Mouse (Mus musculus) hindbrain, embryonic 12.5 days (tissue): ENCODE data around the gene Pdcd7. TPM values are rescaled to one million over a fixed set of nuclear protein-coding genes. Genes with fewer than 3 reads are reported as not detected.

ENCODE experiments used
- ATAC-seq: fragments of 200-750 bp; cut with Nextera tagmentation; 2 replicates; pipeline ENCODE4 v1.8.0; 2017; ENCODE audit warnings: moderate TSS enrichment; ENCODE audit not compliant: low FRiP score
- H3K27ac ChIP-seq: fragments of 300-500 bp; sonication (generic); 2 replicates; pipeline ENCODE4 v1.5.1; 2016; ENCODE audit warnings: mild to moderate bottlenecking
- H3K27me3 ChIP-seq: fragments of 300-500 bp; sonication (generic); 2 replicates; pipeline ENCODE4 v1.6.1; 2016; ENCODE audit warnings: mild to moderate bottlenecking
- H3K36me3 ChIP-seq: fragments of 300-500 bp; sonication (generic); 2 replicates; pipeline ENCODE4 v1.6.1; 2016; ENCODE audit warnings: mild to moderate bottlenecking
- H3K4me1 ChIP-seq: fragments of 300-500 bp; sonication (generic); 2 replicates; pipeline ENCODE4 v1.6.1; 2016
- H3K4me2 ChIP-seq: fragments of 300-500 bp; sonication (generic); replicated peaks from 2 replicates; pipeline ENCODE4 v1.6.1; 2016; ENCODE audit warnings: mild to moderate bottlenecking
- H3K4me3 ChIP-seq: fragments of 300-500 bp; sonication (generic); 2 replicates; pipeline ENCODE4 v1.5.1; 2016; ENCODE audit warnings: mild to moderate bottlenecking
- H3K9ac ChIP-seq: fragments of 300-500 bp; sonication (generic); 2 replicates; pipeline ENCODE4 v1.6.1; 2016; ENCODE audit warnings: mild to moderate bottlenecking, moderate library complexity
- H3K9me3 ChIP-seq: fragments of 300-500 bp; sonication (generic); replicated peaks from 2 replicates; pipeline ENCODE4 v1.6.1; 2016; ENCODE audit warnings: mild to moderate bottlenecking
- WGBS: fragments of 180-500 bp; shearing (Covaris S2); methylation state at CpG from one replicate; pipeline ENCODE4 v1.1.7; 2016; 5-methylcytosine and 5-hydroxymethylcytosine counted together
- polyA plus RNA-seq: library from polyadenylated mRNA; unstranded; fragments of >200 nt; fragmentation: Nextera tagmentation; extraction: Ambion mirVana; gene quantifications from 2 replicates; pipeline ENCODE4 v1.2.1, GENCODE M21; 2016

The Pdcd7 gene
- polyA plus RNA-seq, 1 experiment from 2014 or later = 14.0 TPM

DNA sequence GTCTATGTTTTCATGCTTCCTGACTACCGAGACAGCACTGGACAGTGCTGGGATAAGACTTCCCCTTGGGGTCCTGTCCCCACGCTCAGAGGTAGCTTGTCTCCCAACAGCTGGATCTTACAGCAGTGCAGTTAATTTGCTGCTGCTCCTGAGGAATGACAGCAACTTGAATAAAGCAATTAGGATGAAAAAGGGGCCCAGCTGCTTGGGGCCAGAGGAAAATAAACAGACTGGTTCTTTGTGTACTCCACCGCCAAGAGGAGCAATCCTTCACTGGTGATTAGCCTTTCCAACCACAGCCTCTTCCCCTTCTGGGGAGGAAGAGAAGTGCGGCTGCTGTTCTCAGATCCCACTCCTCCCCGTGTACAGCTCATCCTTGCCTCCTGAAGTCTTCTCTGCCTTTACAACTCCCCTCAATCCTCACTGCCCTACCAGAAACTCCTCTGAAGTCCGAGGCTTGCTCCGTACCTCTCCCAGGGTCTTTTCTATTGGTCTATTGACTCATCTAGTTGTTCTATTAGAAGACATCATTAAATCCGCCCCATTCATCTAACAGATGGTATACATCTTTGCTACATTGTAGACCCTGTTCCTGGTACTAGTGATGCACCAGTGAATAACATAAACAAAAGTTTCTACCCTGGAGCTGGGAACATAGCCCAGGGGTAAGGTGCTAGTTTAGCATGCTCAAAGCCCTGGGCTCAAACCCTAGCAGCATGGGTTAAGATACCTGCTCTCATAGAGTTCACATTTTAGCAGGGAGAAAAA, 40.7 kb downstream of the Pdcd7 start:
- no peak for ATAC-seq
- no peaks in the 10 kb centered on the region for H3K36me3 ChIP-seq
- WGBS = 38% methylated on average over 8 of the region's 8 CpGs
- H3K4me3 ChIP-seq = no peak overlapping the region
- H3K27me3 ChIP-seq = peaks cover 27% of the 10 kb centered on the region
- H3K9me3 ChIP-seq = no peaks in the 10 kb centered on the region
- H3K4me2 ChIP-seq = no peak overlapping the region
- H3K4me1 ChIP-seq = 0 out of 2 replicates have a peak, but pooled peaks cover 8% of the 10 kb centered on the region
- H3K9ac ChIP-seq = no peak overlapping the region
- H3K27ac ChIP-seq = no peak overlapping the region

DNA sequence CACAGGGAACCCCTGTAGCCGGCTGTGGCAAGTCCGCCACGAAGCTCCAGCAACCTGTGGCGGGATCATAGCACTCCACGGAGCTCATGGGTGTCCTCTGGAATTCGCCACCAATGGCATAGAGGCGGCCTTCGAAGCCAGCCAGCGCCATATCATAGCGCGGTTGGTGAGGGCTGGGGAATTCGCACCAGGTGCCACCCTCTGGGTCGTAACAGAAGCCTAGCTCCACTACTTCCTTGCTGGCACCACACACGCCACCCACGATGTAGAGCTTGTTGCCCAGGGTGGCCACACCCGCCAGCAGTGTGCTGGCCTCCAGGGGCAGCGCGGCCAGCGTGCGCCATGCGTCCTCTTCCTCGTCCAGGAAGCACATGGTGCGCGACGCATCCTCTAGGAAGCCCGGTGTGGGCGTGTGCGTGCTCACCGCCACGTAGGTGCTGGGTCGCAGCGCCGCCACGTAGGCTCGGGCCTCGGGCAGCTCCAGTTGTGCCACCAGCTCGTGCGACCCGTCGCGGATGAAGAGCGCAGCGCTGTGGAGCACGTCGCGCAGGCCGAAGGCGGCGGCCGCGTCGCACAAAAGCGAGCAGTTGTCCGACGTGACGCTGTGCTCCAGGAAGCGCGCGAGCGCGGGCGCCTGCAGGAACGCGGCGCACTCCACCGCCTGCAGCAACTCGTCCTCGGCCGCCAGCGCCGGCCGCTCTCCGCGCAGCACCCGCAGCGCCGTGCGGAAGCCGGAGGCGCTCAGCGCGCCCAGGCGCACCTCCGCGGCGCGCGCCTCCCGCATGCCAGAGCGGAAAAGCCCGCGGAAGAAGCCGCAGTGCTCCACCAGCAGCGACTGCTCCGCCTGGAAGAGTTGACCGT, 45.1 kb downstream of the Pdcd7 start:
- H3K9me3 ChIP-seq = no peaks in the 10 kb centered on the region
- H3K4me2 ChIP-seq = peak overlapping the region; percentile 60
- no peak overlapping the region for H3K27ac ChIP-seq
- peaks cover 51% of the 10 kb centered on the region for H3K27me3 ChIP-seq
- H3K4me1 ChIP-seq = 0 out of 2 replicates have a peak, but pooled peaks cover 8% of the 10 kb centered on the region
- H3K9ac ChIP-seq = peak overlapping the region; percentile 37; the same call in 1 of the 2 replicates
- 16% methylated on average over 96 of the region's 96 CpGs for WGBS
- H3K36me3 ChIP-seq = no peaks in the 10 kb centered on the region
- H3K4me3 ChIP-seq = peak overlapping the region; percentile 43
- no peak; the same call in 1 of the 2 replicates for ATAC-seq

DNA sequence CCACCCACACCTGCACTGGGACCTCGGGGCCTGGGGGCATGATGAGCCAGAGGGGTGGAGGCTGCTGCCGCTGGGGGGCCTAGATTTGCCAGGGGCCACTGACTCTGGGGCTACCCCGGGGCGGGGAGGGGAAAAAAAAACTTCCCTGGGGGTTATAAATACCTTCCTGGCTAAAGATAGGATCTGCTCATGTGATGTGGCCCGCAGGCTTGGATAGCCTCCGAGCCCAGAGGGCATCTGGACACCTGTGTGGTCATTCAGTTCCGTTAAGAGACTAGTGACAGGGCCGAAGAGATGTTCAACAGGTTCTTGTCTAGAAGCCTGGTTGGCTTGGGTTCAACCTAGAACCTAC, 45.7 kb downstream of the Pdcd7 start, which contains the start of gene Kbtbd13:
TSS of gene Kbtbd13 (minus strand) at position 40 of the 352 bp plus-strand sequence.
- Histone ChIP-seq H3K27ac (no peak within 1 kb of the TSS), H3K27me3 (peaks cover 51% of the 10 kb centered on the region), H3K9me3 (no peaks in the 10 kb centered on the region), H3K36me3 (no peaks in the 10 kb centered on the region), H3K4me2 (peak within 1 kb of the TSS; percentile 60), H3K4me1 (0 out of 2 replicates have a peak, but pooled peaks cover 8% of the 10 kb centered on the region), H3K4me3 (peak within 1 kb of the TSS; percentile 43), H3K9ac (peak within 1 kb of the TSS; percentile 37; the same call in 1 of the 2 replicates)
- 49% methylated on average over 8 of the region's 8 CpGs for WGBS
- no peak for ATAC-seq

DNA sequence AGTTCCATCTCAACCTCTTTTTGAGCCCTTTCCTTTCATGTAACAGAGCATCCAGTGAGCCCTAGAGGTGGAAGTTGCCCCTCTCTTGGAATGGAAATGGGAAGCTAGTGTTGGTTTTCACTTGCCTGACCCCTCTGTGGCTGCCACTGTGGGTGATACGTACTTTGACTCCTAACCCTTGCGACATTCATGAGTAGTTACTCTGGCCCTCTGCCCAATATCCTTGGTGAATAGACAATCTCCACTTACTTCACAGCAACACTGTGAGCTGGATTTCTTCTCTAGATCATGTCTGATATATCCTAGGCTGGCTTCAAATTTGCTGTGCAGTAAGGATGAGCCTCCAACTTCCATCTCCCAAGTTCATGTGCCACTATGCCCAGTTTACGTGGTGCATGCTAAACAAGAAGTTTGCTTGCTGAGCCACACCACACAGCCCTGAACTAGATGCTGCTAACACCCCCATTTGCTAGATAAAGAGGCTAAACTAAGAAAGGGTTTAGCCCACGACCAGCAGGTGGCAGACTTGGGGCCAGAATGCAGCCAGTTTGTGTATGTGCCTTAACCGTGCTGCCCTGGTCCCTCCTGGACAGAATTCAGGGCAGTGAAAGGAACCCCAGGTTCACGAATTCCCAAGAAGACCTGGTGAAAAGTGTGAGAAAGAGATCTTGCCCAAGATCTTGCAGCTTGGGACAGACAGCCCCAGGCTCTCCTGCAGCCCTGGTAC, 46.9 kb downstream of the Pdcd7 start:
- WGBS = 30% methylated on average over 6 of the region's 6 CpGs
- 0 out of 2 replicates have a peak, but pooled peaks cover 8% of the 10 kb centered on the region for H3K4me1 ChIP-seq
- no peak for ATAC-seq
- no peaks in the 10 kb centered on the region for H3K9me3 ChIP-seq
- no peak overlapping the region for H3K4me2 ChIP-seq
- no peak overlapping the region for H3K9ac ChIP-seq
- H3K27me3 ChIP-seq = peaks cover 51% of the 10 kb centered on the region
- H3K27ac ChIP-seq = no peak overlapping the region
- H3K36me3 ChIP-seq = no peaks in the 10 kb centered on the region
- no peak overlapping the region for H3K4me3 ChIP-seq

DNA sequence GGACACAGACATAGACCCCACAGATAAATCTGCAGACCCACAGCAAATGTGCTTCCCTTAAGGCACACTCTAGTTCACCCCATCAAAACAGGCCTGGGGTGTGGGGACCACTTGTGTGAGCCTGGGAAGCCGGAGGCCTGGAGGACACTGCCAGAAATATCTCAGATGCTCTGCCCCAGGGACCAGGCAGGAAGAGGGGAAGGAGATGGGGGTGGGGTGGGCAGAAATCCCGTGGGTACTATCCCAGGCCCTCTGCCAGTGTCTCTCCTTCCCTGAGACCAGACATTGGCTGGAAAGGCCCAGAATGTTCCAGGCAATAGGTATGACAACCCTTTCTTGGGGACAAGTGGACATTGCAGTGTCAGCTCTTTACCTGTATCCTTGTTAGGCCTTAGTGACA, 47.7 kb downstream of the Pdcd7 start:
- Histone ChIP-seq H3K4me2 (no peak overlapping the region), H3K27me3 (peaks cover 51% of the 10 kb centered on the region), H3K9me3 (no peaks in the 10 kb centered on the region), H3K4me1 (peaks cover 11% of the 10 kb centered on the region; the same call in 1 of the 2 replicates), H3K9ac (no peak overlapping the region), H3K4me3 (no peak overlapping the region), H3K27ac (no peak overlapping the region), H3K36me3 (no peaks in the 10 kb centered on the region)
- ATAC-seq = no peak
- WGBS = 73% methylated on average over 2 of the region's 2 CpGs

DNA sequence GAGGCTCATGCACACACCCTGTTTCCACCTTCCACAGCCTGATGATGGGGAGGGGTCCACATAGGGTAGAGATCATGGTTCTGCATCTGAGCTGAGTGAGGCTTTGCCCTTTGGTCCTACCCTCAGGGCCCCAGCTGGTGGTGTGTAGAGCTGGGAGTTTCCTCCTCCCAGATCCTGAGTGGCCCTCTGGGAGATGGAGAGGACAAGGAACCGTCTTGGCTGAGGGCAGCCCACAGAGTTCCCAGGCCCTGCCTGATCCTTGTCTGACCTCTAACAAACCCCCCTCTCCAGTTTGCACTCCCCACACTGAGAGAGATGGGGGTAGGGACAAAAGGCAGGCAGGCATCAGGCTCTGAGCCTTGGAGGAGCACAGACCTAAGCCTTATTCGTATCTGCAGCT, 48.5 kb downstream of the Pdcd7 start:
- 53% methylated on average over 2 of the region's 2 CpGs for WGBS
- no peak overlapping the region for H3K4me3 ChIP-seq
- H3K9me3 ChIP-seq = no peaks in the 10 kb centered on the region
- H3K4me1 ChIP-seq = peaks cover 11% of the 10 kb centered on the region; the same call in 1 of the 2 replicates
- H3K27ac ChIP-seq = no peak overlapping the region
- H3K4me2 ChIP-seq = no peak overlapping the region
- no peak overlapping the region for H3K9ac ChIP-seq
- H3K27me3 ChIP-seq = peaks cover 46% of the 10 kb centered on the region
- ATAC-seq = no peak
- H3K36me3 ChIP-seq = no peaks in the 10 kb centered on the region

DNA sequence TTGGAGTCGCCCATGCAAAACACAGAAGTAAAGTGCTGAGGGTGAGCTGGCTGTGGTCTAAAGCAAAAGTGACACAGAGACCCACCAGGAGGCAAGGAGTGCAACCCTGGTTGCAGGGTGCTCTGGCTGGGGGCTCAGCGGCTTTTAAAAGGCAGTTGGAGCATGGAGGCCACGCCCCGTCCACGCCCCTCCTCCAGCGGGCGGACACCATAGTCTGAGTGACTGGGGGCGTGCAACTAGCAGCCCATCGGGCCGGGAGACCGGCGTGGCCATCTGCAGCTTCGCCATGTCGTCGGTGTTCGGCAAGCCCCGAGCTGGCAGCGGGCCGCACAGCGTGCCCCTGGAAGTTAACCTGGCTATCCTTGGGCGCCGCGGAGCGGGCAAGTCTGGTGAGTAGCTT, 52.4 kb downstream of the Pdcd7 start, which contains the start of gene Rasl12:
TSS of gene Rasl12 (plus strand) at position 228 of the 400 bp plus-strand sequence.
- Histone ChIP-seq H3K9me3 (no peaks in the 10 kb centered on the region), H3K36me3 (no peaks in the 10 kb centered on the region), H3K27me3 (0 out of 2 replicates have a peak, but pooled peaks cover 9% of the 10 kb centered on the region), H3K4me2 (peak within 1 kb of the TSS; percentile 73), H3K27ac (no peak within 1 kb of the TSS), H3K9ac (peak within 1 kb of the TSS; percentile 68), H3K4me1 (peaks cover 3% of the 10 kb centered on the region; the same call in 1 of the 2 replicates), H3K4me3 (peak within 1 kb of the TSS; percentile 45)
- ATAC-seq = peak; percentile 74
- WGBS = under 1% methylated on average over 24 of the region's 24 CpGs

DNA sequence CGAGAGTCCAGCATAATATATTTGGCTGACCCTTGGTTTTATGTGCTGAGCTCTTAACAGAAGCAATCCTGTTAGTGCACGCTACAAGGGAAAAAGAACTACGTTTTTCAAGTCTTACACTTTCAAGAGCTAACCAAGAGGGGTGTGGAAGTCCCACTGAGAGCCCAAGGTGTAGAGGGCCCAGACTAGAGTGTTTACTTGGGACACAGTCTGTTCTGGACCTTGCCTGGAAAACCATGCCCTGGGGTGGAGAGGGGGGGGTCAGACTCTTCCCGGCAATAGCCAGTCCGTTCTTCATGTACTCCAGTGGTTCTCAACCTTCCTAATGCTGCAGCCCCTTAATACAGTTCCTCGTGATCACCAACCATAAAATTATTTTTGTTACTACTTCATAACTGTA, 54.0 kb downstream of the Pdcd7 start:
- whole genome bisulfite sequencing = 91% methylated on average over 6 of the region's 6 CpGs
- no peaks in the 10 kb centered on the region for H3K36me3 ChIP-seq
- no peak overlapping the region for H3K27ac ChIP-seq
- H3K9me3 ChIP-seq = no peaks in the 10 kb centered on the region
- peaks cover 3% of the 10 kb centered on the region; the same call in 1 of the 2 replicates for H3K4me1 ChIP-seq
- H3K27me3 ChIP-seq = no peaks in the 10 kb centered on the region
- H3K4me3 ChIP-seq = no peak overlapping the region
- H3K4me2 ChIP-seq = no peak overlapping the region
- H3K9ac ChIP-seq = no peak overlapping the region
- no peak for ATAC-seq

DNA sequence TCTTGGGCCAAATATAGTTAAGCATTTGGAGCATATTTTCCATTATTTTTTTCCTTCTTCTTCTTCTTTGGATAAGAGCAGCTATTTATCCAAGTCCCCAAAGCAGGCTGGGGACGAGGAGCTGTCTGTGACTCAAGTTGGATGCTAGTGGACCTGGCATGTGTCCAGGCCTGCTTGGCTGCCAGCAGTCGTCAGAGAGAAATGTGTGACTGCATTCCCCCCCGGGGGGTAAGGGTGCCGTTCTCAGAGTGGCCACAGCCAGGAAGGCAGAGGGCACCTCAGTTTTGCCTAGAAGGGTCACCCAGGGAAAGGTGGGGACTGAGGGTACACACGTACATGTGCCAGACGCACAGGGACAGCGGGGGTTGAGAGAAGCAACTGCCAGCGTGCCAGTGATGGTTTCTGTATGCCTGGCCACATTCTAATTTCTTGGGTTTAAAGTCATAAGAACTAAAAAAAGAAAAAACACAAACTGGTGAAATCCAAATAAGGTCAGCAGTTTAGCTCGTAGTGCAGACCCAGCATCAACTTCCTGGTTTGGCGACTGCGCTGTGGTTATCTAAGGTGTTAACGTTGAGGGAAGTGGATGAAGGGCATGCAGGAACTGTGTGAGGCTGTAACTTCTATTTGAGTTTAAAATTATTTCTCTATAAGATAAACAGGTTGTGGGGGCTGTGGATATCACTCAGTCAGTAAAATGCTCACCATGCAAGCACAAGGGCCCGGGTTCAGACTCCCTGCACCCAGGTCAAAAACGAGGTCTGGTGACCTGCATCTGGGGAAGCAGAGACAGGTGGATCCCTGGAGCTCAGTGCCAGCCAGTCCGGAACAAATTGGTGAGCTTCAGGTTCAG, 58.7 kb downstream of the Pdcd7 start:
- Histone ChIP-seq H3K27me3 (no peaks in the 10 kb centered on the region), H3K4me2 (no peak overlapping the region), H3K9me3 (no peaks in the 10 kb centered on the region), H3K4me3 (no peak overlapping the region), H3K4me1 (no peaks in the 10 kb centered on the region), H3K27ac (no peak overlapping the region), H3K36me3 (no peaks in the 10 kb centered on the region; the same call in 1 of the 2 replicates), H3K9ac (no peak overlapping the region)
- WGBS = 74% methylated on average over 15 of the region's 15 CpGs
- ATAC-seq = no peak

DNA sequence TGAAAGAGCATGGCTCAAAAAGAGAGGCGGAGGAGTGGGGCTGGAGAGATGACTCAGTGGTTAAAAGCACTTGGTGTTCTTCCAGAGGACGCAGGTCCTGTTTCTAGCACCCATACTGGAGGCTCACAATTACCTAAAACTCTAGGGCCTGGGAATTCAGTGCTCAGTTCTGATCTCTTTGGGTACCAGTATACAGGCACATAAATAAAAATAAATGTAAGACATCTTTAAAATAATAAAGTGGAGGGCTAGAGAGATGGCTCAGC, 59.2 kb downstream of the Pdcd7 start:
- WGBS = 86% methylated on average over 2 of the region's 2 CpGs
- Histone ChIP-seq H3K4me3 (no peak overlapping the region), H3K4me1 (no peaks in the 10 kb centered on the region), H3K27ac (no peak overlapping the region), H3K4me2 (no peak overlapping the region), H3K9me3 (no peaks in the 10 kb centered on the region), H3K36me3 (no peaks in the 10 kb centered on the region; the same call in 1 of the 2 replicates), H3K9ac (no peak overlapping the region), H3K27me3 (no peaks in the 10 kb centered on the region)
- ATAC-seq = no peak

DNA sequence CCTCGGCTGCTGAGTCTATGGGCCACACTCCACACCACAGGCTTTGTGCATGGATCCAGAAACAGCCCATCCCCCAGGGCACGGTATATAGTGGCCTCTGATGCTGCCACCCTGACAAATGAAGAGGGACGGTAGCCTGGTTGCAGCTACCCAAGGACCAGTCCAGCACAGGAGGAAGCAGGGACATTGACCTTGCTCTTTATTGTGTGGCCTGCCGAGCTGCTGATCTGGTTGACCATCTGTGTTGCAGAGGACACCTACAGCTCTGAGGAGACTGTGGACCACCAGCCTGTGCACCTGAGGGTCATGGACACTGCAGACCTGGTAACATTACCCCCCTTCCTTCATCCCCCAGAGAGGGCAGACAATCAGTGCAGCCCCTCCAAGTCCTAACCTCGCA, 61.4 kb downstream of the Pdcd7 start:
- H3K4me1 ChIP-seq = no peaks in the 10 kb centered on the region
- no peak overlapping the region for H3K4me3 ChIP-seq
- WGBS = 91% methylated on average over 5 of the region's 5 CpGs
- no peaks in the 10 kb centered on the region; the same call in 1 of the 2 replicates for H3K36me3 ChIP-seq
- H3K27me3 ChIP-seq = no peaks in the 10 kb centered on the region
- no peak overlapping the region for H3K27ac ChIP-seq
- ATAC-seq = no peak
- H3K9me3 ChIP-seq = no peaks in the 10 kb centered on the region
- no peak overlapping the region for H3K9ac ChIP-seq
- no peak overlapping the region for H3K4me2 ChIP-seq
